Mouse (Mus musculus): Measurements from ENCODE around the gene Chp1.
"Not testable (repeated sequence)": the region's sequence is repeated elsewhere in the genome, so short reads cannot be mapped to it uniquely, and the experiment has no call there.

Chp1 gene

DNA sequence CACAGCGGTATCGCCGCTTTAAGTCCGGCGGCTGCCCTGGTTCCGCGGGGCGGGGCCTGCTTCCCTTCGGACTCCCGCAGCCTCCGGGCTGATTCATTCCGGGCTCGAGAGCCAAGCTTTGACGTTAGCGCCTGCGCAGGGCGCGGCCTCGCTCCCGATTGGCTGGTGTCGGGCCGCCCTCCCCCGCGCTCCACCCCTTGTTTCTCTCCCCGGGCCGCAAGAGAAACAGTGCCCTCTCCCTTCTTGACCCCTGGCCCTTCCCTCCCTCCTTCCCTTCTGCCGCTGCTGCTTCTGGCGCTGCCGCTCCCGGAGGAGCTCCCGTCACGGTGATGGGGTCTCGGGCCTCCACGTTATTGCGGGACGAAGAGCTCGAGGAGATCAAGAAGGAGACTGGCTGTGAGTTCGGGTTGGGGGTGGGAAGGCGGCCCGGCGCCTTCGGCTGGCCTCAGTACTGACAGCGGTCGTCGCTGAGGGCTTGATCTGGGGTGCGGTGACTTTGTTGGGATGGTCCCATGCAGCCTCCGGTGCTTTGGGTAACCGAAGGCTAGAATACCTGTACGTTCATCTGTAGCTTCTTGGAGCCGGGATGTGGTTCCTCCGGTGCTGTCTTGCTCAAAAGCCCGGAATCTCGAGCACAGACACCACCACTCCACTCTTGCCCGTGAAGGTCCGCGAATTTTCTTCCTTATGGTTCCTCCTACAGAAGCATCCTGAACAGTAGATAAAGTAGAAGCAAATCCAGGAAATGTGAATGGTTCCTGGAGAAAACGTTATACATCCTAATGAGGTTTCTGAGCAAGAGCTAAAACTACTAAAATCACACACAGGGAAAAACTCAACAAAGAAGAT lies at the start of gene Chp1, which contains the start of gene Exd1:
Chp1 (plus strand) TSS at position 176 of the 849 bp plus-strand sequence.
Exd1 (minus strand) TSS at position 106 of the 849 bp plus-strand sequence.
- DNase-seq: peak; percentile 99

DNA sequence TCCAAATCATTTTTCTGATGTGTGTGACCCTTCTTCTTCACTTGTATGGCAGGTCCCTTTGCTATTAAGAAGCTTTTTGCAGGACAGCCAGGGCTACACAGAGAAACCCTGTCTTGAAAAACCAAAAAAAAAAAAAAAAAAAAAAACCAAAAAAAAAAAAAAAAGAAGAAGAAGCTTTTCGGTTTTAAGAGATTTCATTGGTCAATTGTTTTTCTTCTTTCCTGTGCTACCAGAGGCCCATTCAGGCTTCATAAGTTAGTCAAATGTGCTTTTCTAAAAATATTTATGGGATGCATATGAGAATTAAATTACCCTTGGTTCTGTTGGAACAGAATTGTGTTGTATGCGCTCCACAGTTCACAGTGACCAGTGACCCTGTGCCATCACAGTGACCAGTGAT lies 48.6 kb upstream of the Chp1 start:
- DNase-seq: no peak

DNA sequence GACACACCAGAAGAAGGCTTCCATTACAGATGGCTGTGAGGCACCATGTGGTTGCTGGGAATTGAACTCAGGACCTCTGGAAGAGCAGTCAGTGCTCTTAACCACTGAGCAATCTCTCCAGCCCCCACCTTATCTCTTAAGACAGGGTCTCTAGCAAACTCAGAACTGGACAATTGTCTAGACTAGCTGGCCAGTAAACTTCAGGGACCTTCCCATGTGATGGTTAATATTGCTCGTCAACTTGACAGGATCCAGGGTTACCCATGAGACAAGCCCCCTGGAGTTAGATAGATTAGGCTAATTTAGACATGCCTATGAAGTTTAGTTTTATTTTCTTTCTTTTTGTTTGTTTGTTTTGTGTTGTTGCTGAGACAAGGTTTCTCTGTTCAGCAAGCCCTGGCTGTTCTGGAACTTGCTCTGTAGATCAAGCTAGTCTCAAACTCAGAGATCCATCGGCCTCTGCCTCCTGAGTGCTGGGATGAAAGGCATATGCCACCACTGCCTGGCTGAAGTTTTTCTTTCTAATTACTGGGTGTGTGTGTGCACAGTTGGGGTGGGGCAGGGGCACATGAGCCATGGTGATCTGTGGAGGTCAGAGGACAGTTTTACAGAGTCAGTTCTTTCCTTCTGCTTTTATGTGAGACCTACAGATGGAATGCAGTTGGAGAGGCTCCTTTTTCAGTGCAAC lies 46.4 kb upstream of the Chp1 start:
- DNase-seq: no peak

DNA sequence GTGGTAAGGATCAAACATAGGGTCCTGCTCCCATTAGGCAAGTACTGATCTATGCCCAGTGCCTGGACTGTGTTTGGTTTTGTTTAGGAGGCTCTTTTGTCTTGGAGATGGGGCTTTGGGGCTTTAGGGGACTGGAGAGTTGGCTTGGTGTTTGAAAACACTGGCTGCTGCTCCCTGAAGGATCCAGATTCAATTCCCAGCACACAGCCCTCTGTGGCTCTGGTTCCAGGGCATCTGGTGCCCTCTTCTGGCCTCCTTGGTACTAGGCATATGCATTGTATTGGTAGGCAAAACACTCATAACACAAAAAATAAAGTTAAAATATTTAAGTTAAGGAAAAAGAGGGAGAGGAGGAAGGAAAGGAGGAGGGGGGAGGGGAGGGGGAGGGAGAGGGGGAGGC lies 40.4 kb upstream of the Chp1 start:
- no peak for DNase-seq

DNA sequence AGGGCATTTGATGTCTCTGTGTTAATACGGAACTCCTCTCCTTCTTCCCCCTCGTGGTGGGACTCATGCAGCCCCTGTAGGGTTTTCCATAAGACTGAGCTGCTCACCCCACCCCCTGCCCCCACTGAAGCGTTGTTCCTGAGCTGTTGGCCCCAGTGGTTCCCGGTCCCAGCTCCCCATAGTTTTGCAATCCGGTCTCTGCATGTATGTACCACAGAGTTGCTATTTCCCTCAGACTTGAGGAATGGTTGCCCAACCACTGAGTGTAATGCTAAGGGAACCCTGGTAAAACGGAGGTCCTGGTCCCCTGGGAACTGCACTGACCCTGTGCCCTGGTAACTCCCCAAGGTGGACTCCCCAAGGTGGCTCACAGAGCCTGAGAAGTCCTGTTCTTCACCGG lies 39.0 kb upstream of the Chp1 start:
- not testable (repeated sequence) for DNase-seq

DNA sequence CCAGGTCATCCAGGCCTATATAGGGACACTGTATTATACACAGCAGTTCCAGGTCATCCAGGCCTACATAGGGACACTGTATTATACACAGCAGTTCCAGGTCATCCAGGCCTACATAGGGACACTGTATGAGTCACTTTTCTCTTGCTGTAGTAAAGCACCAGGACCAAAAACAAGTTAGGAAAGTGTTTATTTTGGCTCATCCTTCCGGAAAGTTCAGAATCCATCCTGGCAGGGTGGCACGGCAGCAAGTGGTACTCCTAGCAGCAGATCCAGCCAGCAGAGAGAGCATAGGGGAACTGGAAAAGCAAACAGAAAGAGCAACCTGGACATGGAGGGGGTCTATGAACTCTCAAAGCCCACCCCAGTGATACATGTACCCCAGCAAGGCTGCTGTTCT lies 36.6 kb upstream of the Chp1 start:
- DNase-seq: no peak

DNA sequence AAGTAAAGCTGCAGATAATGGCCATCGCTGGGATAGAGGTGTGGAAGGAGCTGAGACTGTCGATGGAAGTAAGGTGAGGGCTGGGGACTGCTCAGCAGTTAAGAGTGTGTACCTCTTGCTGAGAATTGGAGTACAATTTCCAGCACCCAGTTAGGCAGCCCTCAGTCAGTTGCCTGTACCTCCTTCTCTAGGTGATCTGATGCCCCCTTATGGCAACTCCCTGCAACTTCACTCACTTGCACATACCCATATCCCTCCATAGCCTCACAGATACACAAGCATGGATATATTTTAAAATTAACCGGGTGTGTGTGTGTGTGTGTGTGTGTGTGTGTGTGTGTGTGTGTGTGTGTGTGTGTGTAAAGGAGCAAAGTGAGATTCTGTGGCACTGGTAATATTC lies 35.2 kb upstream of the Chp1 start:
- no peak for DNase-seq

DNA sequence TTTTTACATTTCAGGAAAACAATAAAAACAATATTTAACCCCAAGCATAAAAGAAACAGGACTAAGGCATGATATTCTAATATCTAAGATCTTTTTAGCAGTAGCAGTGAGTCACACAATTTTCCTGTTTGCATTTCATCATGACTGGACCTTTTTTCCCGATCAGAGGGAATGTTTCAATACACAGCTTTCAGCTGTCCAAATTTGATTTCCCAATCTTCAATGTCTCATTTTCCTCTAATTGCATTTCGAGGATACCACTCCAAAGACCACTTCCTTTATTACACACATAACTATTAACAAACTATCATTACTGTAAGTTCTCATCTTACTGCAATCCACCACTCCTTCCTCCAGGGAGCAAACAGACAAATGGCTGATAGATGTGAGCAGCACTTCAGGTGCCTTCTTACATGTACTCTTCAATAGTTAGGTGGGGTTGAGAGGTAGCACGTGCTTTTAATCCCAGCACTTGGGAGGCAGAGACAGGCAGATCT lies 33.4 kb upstream of the Chp1 start:
- DNase-seq: no peak

DNA sequence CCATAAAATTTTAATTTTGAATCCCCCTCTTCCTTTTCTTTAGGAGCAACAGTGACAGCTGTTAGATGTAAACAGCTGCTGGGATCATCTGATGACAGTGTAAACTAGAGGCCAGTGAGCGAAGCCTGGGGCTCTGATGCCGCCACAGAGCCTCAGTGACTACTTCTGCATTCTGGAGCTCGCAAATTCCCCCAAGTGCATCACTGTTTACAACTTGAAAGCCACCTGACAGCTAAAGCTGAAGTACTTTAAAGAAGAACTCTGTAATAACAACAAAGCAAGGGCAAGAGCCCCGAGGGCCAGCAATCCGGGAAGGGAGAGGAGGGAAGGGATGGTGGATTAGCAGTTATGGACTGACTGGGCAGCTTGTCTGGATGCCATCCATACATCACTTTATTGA lies 30.7 kb upstream of the Chp1 start:
- no peak for DNase-seq

DNA sequence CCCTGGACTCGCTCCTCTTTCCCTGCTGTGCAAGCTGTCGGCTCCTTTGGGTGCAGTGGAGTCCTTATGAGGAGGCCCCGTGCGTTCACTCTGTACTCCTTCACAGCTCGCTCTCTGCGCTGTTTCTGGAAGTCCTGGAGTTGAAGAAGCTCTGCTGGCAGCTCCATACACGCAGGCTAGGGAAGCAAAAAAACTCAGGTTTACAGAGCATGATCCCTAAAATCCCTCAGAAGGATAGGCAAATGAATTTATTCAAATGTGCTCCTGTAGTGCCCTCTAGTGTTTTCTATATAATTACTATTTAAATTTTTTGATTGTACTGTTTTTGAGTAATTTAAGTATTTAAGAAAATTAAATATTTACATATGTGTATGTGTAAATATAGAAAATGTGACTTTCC lies 26.9 kb upstream of the Chp1 start:
- peak; percentile 9 for DNase-seq

DNA sequence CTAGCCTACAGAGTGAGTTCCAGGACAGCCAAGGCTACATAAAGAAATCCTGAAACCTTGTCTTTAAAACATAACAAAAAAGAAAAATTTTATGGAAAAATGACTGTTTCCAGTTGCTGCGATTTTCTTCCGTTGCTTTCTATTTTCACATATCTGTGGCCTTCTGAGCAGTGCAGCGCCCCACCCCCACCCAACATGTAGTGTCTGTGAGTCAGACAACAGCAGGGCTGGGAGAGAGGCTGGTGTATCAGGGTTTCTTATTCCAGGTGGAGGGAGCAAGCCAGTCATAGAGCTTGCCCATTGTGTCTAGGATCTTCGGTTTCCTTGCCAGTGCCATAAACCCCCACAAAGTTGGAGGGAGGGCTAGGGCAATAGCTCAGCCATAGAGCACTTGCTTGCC lies 23.7 kb upstream of the Chp1 start:
- DNase-seq: no peak

DNA sequence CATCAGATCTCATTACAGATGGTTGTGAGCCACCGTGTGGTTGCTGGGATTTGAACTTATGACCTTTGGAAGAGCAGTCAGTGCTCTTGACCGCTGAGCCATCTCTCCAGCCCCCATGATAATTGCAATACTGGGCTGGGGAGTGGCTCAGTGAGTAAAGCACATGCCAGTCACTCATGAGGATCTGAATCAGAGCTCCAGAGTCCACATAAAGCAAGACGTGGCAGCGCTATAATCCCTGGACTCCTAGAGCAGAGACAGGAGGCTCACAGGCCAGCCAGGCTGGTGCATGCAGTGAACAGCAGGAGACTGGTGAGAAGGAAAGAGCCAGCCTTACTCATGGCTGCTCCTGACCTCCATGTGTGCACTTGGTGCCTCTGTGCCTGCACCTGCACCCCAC lies 22.1 kb upstream of the Chp1 start:
- DNase-seq: no peak

DNA sequence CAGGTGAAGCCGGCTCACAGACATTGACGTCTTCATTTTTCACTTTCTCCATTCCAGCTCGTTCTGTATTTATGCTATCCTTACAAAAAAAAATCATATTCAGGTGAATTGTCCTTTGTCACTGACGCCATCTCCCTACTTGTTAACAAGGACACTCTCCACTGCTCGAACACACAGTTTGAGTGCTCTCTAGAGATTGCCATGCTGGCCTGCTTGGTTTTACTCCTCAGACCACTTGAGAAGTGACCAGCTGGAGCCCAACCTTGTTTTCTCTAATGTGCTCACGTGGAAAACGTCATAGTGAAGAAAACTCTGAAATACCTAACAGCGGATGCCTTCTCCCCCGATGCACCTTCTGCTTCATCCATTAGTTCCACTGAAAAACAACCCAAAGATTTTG lies 8.7 kb upstream of the Chp1 start:
- DNase-seq: no peak

DNA sequence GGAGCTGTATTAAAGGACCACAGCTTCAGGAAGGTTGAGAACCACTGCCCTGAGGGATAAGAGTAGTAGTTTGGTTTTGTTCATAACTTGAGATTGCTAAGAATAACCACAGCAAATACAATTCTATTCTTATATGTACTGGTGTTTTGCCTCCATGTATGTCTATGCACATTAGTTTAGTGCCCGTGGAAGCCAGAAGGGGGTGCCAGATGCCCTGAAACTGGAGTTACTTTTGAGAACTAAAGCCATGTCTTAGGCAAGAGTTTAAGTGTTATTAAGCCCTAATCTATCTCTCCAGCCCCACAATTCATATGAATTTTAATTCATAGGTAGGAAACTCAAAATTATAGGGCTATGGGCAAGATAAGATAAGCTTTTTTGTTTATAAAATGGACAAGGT lies 5.4 kb upstream of the Chp1 start:
- peak; percentile 23 for DNase-seq

DNA sequence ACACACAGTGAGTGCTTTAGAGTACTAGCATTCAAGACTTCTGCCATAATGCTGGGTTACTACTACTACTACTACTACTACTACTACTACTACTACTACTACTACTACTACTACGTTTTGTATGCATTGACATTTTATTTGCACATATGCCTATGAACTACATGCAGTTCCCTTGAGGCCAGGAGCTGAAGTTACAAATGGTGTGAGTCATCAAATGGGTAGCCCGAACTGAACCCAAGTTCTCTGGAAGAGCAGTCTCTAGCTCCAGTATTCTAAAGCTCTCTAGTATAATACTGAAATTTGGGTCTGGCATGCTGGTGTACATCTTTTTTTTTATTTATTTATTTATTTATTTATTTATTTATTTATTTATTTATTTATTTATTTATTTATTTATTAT lies 3.8 kb upstream of the Chp1 start:
- no peak for DNase-seq

DNA sequence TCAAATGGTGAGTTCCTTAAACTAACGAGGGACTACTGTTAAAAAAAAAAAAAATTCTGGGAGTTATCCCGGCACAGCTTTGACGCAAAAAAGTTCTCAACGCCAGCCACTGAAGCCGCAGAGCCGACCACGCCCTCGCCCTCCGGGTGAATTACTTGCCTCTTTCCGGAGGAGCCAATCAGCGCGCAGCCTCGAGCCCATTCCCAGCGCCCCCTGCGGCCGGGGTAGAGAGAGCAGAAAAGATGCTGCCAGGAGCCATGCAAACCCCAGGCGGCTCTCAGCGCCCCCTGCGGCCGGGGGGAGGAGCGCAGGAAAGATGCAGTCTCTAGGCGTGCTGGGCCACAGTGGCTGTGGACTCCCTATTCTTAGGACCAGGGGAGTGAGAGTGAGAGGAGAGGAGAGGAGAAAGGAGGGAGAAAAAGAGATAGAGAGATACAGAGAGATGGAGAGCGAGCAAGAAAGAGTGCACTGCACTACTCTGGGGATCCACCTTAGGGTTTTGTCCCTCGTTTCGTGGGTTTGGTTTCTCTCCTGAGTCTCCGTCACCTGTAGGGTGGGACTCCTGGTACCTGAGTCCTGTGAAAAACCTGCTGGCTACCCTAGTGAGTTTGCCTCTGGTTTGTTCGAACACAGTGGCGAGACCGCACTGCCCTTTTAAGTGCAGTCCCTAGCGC lies 512 bp upstream of the Chp1 start:
- DNase-seq: peak; percentile 76

DNA sequence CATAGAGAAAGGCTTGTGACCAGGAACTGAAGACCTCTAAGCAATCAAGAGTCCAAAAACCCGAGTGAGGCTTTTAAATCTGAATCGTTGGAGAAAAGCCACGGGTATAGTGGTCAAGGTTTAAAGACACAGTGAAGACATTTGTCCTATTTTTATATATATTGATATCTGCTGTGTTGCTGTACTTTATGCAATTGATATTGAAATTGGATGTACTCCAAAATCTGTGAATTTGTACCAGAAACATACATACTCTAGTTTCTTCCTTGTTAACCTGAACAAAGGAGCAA lies 819 bp downstream of the Chp1 start:
- no peak for DNase-seq

DNA sequence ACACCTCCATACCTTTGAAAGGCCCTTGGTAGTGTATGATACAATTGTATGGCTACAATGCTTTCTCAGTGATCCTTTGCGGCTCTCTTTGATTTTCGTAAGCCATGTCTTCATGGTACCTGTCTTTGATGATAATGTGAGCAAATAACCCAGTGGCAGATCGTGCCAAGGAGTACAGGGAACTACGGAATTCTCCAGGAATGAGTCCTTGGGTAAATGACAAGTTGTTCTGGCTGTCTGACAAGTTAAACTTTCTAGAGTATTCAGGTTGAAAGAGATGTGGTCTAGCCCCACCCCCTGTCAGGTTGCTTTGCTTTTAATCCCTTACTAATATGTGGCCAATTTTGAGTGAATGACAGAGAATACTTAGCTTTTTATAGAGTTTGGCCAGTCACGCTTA lies 1.2 kb downstream of the Chp1 start:
- DNase-seq: no peak

DNA sequence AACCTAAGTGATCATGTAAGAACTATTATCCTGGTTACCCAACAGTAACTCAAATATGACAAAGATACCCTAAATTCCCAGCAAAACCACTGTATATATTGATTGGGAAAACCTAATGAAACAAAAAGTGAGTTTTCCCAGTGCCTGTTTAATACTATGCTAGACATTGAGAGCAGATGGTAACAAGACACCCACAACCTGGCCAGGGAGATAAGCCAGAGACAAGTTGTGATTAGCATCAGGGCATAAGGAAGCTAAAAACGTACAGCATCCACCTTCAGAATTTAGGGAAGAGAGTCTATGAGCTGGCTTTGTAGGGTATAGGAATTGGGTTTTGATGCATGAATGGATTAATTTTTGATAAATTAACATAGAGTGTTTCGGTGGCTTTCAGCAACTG lies 2.2 kb downstream of the Chp1 start:
- no peak for DNase-seq

DNA sequence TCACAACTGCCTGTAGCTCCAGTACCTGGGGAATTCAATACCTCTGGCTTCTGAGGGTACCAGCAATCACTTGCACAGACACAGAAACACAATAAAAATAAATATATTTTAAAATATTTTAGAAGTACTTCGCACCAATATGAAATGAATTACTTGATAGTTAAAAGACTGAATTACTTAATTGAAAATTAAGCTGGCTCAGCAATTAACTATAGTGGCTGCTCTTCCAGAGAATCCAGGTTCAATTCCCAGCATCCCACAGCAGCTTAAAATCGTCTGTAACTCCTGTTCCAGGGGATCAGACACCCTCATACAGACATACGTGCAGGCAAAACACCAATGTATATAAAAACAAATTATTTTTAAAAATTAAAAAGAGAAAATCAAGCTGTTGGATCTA lies 10.5 kb downstream of the Chp1 start:
- no peak for DNase-seq

DNA sequence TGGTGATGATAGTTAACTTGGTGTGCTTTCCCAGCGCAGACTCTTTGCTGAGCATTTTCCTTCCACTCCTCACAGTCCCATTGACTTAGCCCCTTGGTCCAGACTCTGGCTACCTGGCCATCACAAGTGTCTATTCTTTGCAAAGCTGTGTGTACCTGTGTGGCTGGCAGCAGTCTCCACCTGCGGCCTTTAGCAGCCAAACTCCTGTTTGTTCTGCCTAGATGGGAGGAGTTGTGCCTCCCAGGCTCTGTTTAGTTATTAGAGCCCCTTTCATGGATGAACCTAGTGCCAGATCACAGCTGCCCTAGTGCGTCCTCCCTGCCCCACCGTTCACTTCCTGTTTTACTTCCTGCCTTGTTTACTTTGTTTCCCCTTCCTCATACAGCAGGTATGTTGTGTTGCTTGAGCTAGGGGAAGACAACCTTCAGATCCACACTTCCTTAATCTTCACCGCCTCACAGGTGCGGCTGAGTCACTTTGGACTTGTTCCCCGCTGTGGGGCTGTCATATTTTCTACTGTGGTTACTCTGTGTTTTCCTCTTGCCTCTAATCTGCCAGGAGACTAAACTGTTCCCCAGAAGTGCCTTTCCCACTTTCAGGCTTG lies 11.3 kb downstream of the Chp1 start:
- peak; percentile 18 for DNase-seq

DNA sequence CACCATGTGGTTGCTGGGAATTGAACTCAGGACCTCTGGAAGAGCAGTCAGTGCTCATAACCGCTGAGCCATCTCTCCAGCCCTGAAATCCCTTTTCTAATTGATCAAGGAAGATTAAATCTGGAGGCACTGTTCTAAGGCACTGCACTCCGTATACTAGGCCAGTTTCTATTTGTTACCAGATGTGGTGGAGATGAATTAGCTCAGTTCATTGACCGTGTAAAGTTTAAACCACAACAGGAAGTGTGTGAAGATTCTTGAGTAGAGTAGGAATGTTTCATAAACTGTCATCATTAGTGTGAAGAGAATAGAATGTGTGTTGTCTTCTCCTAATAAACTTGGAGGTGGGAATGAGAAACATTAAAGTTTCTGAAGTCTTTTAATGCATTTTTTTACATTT lies 14.3 kb downstream of the Chp1 start:
- no peak for DNase-seq

DNA sequence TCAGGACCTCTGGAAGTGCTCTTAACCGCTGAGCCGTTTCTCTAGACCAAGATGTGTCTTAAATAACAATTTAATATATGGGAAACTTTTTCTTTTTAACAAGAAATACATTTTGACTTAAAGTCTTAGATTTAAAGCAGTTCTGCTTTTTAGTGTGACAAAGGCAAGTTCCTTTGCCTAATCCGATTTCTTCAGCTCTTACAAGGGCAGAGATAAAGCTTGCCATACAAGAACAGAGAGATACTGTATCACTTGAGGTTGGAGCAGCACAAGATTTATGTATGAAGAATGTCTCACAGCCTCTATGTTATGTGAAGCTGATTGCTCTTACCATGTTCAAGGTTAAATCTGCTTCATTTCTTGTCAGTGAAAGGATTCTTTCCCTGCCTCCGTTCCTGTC lies 17.8 kb downstream of the Chp1 start:
- no peak for DNase-seq
